Mouse (Mus musculus): ENCODE results near the gene Higd1b.

The Higd1b gene

DNA sequence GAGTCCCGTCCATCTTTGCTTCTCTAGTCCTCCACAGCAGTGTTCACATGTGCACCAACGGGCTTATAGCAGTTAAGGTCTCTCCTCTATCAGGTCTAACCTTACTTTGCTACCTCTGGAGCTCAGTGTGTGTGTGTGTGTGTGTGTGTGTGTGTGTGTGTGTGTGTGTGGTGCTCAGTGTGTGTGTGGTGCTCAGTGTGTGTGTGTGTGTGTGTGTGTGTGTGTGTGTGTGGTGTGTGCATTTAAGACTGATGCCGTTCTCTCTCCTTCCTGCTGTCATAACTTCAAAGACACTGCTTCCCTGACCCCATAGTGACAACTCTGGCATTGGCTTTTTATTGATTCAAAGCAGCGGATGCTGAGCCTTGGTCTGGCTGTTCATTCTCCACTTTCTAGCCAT lies at the start of gene Higd1b:
Higd1b (plus strand) TSS at position 301 of the 400 bp plus-strand sequence.
- DNase-seq (ENCODE audit: low spot score in 2 of 2), result no peak

- no peak for DNase-seq (ENCODE audit: low spot score in 2 of 2)
These were observed 47.9 kb upstream of the Higd1b start for GRCm38 (mm10) chr11:102787688-102788177.

DNA sequence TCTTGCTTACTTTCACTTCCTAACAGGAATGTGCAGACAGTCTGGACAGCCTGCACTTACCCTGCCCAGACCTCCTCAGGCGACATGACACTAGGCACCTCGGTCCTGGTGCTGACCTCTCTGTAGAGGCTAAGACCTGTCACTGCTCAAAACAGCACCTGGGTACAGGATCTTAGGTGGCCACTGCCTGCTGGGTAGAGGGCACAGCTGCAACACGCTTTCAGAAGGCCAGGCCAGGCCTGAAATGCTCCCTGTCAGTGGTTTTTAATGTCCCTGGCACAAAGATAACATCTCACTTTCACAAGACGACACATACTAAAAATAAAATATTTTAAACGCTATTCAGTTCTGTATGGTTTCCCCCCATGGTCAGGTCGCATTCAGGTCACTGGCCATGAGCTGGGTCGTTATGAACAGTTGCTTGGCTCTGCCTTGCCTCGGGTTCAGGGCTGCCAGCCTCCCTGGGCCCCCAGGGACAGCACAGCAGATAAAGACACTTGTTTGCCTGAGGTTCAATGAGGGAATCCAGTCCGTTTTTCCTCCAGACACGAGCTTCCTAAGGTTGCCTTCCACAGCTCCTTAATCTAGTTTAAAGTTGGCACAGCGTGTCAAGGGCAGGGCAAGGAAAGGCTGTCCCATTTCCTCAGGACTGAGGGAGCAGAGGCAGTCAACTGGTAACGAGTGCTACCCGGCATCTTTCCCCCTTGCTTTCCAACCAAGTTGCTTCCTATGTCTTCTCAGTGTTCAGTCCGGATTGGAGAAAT lies 43.8 kb upstream of the Higd1b start:
- no peak for DNase-seq (ENCODE audit: low spot score in 2 of 2)

DNA sequence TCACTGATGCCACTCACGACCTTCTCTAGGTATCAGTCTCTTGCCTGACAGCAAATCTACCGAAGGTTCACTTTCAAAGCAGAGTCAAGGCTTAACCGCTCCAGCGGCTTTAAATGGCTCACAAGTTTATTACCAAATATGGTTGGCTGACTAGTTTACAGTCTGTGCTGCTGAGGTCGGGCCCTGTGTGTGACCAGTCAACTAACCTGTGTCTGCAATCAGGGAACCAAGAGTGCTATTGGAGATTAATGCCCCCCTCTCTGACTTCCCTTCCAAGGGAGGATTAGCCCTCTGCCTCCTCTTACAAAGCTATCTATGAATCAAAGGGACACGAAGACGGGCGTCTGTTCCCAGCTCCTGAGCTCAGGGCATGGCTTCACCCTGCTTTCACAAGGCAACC lies 41.5 kb upstream of the Higd1b start:
- DNase-seq (ENCODE audit: low spot score in 2 of 2), result no peak

DNA sequence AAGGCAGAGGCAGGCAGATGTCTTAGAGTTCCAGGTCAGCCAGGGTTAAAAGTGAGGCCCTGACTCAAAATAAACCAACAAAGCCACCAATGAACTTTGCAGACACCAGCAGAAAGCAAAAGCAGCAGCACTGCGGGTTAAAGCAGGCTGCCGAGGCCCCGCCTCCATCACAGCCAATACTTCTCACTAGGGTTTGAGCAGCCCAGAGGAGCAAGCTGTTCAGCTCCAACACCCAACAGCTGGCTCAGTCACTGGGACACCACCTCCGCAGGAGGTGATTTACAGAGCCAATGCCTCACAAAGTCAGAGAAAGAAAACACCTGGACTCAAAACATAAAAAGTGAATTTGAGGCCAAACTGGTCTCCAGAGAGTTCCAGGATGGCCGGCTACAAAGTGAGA lies 32.2 kb upstream of the Higd1b start:
- no peak for DNase-seq (ENCODE audit: low spot score in 2 of 2)

- no peak for DNase-seq (ENCODE audit: low spot score in 2 of 2)
These were observed 27.4 kb upstream of the Higd1b start for GRCm38 (mm10) chr11:102808246-102808645.

- DNase-seq (ENCODE audit: low spot score in 2 of 2), result no peak
These were observed 24.7 kb upstream of the Higd1b start for GRCm38 (mm10) chr11:102810721-102811485.

GRCm38 (mm10) chr11:102814881-102815280 lies 20.8 kb upstream of the Higd1b start:
- DNase-seq (ENCODE audit: low spot score in 2 of 2), result no peak

DNA sequence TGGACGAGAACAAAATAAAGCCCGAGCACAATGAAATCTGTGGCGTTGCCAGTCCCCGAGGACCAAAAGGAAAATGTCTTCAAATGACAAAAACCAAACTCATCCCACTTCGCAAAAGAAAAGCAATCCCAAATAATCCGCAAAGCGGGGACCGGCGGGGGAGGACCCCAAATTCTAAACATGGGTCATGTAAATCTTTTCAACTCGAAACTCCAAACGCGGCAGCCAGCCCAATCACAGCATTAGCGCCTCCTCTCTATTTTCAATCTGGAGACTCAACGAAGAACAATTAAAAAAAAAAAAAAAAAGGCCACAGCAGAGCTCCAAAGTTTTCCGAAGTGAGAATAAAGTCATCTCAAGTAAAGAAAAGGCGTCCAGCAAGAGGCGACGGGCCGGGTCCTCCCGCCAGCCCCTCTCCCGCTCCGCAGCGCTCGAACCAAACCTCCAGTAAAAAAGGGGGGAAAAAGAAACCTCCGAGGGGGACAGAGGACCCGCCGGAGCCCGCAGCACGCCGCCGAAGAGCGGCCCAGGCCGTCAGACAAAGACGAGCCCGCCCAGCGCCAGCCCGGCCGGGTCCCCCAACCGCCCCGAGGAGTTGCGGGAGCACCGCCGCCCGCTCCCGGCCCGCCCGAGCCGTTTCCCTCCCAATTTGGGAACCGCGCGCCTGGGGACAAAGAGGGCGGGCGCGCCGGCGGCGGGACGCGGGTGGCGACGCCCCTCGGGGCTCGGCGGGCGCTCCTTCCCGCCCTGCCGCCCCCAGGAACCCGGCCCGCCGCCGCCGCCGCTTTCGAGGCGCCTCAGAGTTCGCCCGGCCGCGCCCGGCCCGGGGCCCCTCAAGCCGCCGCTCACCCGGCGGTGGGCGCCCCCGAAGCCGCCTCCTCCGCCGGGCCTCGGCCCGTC lies 17.3 kb upstream of the Higd1b start:
- DNase-seq (ENCODE audit: low spot score in 2 of 2), result peak in 1 of 2 experiments; percentile 34

GRCm38 (mm10) chr11:102819021-102819782 lies 16.4 kb upstream of the Higd1b start, which contains the start of gene Gjc1:
Gjc1 (minus strand) TSS chr11:102819700.
- peak; percentile 32 to 36 for DNase-seq (ENCODE audit: low spot score in 2 of 2)

GRCm38 (mm10) chr11:102819783-102820385 lies 15.8 kb upstream of the Higd1b start:
- DNase-seq (ENCODE audit: low spot score in 2 of 2), result no peak

DNA sequence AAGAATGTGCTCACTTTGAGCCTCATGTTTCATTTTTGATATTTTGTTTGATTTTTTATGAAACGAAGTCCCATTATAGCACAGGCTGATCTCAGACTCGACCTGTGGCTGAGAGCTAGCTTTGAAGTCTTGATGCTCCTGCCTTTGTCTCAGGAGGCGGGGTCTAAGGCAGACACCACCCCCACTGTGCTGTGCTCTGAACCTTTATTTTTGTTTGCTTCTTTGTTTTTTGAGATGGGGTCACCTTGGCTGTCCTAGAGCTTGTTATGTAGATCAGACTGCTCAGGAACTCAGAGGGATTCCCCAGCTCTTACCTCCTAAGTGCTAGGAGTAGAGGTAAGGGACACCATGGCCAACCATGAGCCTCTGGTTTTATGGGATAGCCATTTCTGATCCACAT lies 15.2 kb upstream of the Higd1b start:
- no peak for DNase-seq (ENCODE audit: low spot score in 2 of 2)

GRCm38 (mm10) chr11:102821231-102821630 lies 14.4 kb upstream of the Higd1b start:
- DNase-seq (ENCODE audit: low spot score in 2 of 2), result no peak

DNA sequence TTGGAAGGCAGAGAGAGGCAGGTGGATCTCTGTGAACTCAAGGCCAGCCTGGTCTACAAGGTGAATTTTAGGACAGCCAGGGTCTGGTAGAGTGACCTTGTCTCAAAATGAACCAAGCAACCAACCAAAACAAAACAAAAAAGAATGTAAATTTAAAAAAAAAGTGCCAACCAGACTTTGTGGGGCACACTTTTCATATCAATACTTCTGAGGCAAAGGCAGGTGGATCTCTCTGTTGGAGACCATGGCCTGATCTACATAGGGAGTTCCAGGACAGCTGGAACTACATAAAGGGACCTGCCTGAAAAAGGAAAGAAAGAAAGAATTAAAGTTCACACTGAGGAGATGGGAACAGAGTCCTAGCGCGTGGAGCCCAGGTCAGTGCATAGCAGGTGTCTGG lies 9.2 kb upstream of the Higd1b start:
- DNase-seq (ENCODE audit: low spot score in 2 of 2), result no peak

DNA sequence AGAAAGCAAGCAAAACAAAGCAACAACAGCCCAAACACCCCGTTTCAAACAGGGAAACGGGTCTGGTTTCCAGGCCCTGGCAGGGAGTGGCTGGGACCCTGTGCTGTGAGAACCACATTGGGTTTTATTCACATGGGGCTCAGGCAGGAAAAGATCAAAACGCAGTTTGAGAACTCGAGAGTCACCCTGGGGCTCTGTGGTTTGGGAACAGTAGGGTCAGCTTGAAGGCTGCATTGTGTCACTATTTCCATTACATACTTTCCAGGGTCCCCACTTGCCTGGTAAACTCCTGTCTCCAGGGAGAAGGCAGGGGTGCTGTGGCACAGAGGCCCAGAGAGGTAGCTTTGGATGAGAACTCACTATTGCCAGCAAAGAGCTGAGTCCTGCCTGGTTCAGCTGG lies 8.6 kb upstream of the Higd1b start:
- DNase-seq (ENCODE audit: low spot score in 2 of 2), result no peak

- no peak for DNase-seq (ENCODE audit: low spot score in 2 of 2)
These were observed 5.4 kb upstream of the Higd1b start for GRCm38 (mm10) chr11:102830276-102830675.

- no peak for DNase-seq (ENCODE audit: low spot score in 2 of 2)
These were observed 2.9 kb upstream of the Higd1b start for GRCm38 (mm10) chr11:102832700-102833297.

GRCm38 (mm10) chr11:102834219-102834618 lies 1.4 kb upstream of the Higd1b start:
- no peak for DNase-seq (ENCODE audit: low spot score in 2 of 2)

- no peak for DNase-seq (ENCODE audit: low spot score in 2 of 2)
These were observed 497 bp downstream of the Higd1b start for GRCm38 (mm10) chr11:102836146-102836545.

DNA sequence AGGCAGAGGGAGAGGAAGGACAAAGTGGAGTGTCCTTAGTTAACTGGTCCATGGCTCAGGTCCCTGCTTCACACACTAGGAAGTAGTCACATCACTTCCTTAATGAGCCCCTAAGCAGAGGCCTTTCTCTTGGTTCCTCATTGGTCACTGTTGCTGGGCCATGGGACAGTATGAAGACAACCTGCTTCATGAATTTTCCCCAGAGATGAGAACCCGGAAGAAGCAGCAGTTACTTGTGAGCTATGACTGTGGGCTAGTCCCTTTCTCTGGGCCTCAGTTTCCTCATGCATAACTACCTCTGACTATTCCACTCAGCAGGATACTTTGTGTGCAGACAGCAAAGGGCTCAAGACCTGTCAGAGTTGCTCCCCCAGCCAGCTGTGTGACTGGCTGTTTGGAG lies 1.7 kb downstream of the Higd1b start:
- DNase-seq (ENCODE audit: low spot score in 2 of 2), result no peak
